Mouse (Mus musculus): ENCODE measurements around the gene Dync1i2.

GRCm38 (mm10) chr2:71302156-71302663 lies 90.7 kb downstream of the Dync1i2 start:
- no peak for TF ChIP-seq GATA1 (IDR thresholded peaks at IDR 0.05; ENCODE audit: borderline replicate concordance, low read length)
- no peak for TF ChIP-seq FLI1 (IDR thresholded peaks at IDR 0.05; ENCODE audit: low read length)
